Mouse (Mus musculus): ENCODE results near the gene Ilvbl.

- TF ChIP-seq GATA1 (IDR thresholded peaks at IDR 0.05; ENCODE audit: low read length) (no peak), TAL1 (IDR thresholded peaks at IDR 0.05; ENCODE audit: low read length) (no peak)
Measured at GRCm38 (mm10) chr10:78594566-78594965, 20.4 kb downstream of the Ilvbl start.

All from erythroblast, embryonic 14.5 days (primary cell).